Mouse (Mus musculus) thymus, adult 2 months (tissue): ENCODE data around the gene Ece2.

Experiments
- CTCF ChIP-seq: fragments of 200-500 bp; IDR thresholded peaks from 2 replicates; pipeline ENCODE4 v1.5.1; 2012; ENCODE audit warnings: mild to moderate bottlenecking, control low read depth, low read length, moderate library complexity, borderline replicate concordance; ENCODE audit not compliant: control insufficient read depth, poor library complexity, insufficient read depth; ENCODE audit errors: extremely low read depth
- POLR2A ChIP-seq: fragments of 200-500 bp; IDR thresholded peaks from 2 replicates; pipeline ENCODE4 v1.6.1; 2012; ENCODE audit warnings: mild to moderate bottlenecking, low read length, control low read depth, moderate library complexity; ENCODE audit not compliant: control insufficient read depth, poor library complexity, insufficient read depth; ENCODE audit errors: extremely low read depth

GRCm38 (mm10) chr16:20651947-20652310 lies 22.3 kb downstream of the Ece2 start:
- TF ChIP-seq POLR2A (no peak), CTCF (no peak)
